Mouse (Mus musculus) liver, postnatal 0 days (tissue): ENCODE measurements at regions not wholly inside any gene's neighbourhood (a gene's known extent, or its start where the extent isn't known, plus 50 kb on each side); places are given as distances from the start of the nearest gene placed in this dataset.

Experiments used
- CTCF ChIP-seq: sonication (generic); IDR thresholded peaks from 2 replicates; pipeline ENCODE4 v1.5.1; 2016; ENCODE audit warnings: antibody characterized with exemption, low read depth
- EP300 ChIP-seq: IDR thresholded peaks from 2 replicates; pipeline ENCODE4 v1.6.1; 2016; ENCODE audit warnings: antibody characterized with exemption, low read depth, mild to moderate bottlenecking

DNA sequence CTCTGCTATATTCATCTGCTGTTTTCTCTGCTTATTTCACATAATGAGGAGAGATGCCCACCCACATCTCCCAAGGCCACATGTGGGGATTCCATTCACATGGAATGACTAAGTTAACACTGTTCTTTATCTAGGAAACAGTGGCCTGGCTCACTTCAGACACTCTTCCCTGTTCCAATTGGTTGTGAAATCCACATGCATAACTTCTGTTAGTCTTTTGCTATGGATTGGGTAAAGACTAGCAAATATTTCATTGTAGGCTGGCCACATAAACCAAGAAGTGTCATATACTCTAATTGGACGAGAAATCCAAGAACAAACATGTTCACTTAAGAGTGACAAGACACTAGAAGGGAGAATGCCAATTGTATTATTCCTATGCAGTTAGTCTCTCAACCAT, 133.4 kb upstream of the Adamts9 start:
- TF ChIP-seq CTCF = no peak
- no peak for TF ChIP-seq EP300
